Mouse (Mus musculus) stomach, postnatal 0 days (tissue): Measurements from ENCODE around the gene Ugt1a10.

Source experiments
- CTCF ChIP-seq: IDR thresholded peaks from 2 replicates; pipeline ENCODE4 v1.5.1; 2016; ENCODE audit warnings: antibody characterized with exemption, low read depth, mild to moderate bottlenecking, moderate library complexity
- EP300 ChIP-seq: optimal IDR thresholded peaks from 2 replicates; pipeline ENCODE3; 2016; ENCODE audit warnings: antibody characterized with exemption

DNA sequence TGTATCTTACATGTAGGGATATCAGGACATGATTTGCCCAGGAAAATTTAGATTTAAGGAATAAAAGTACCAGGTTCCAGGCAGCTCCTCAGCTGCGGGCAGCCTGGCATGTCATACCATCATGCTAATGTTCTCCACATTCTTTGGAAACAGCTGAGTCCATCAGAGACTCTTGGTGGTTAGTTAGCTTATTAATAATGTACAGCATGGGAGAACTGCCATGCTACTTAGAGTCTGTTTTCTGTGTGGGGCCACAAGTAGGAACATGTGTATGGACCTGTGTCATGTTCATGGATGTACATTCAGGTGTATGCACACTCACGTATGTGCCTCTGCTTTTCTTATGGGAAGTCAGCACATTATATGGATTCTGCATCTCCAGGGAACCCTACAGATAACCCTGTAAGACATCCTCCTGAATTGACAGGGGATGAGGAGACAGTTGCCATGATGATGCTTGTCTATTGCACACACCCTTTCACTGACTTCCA is 159.3 kb downstream of the Ugt1a10 start:
- TF ChIP-seq CTCF, result no peak
- TF ChIP-seq EP300, result no peak
